Mouse (Mus musculus): ENCODE results near the gene Sema3b.

GRCm38 (mm10) chr9:107608741-107609432 is at the start of gene Sema3b:
- no peak for TF ChIP-seq CTCF (IDR thresholded peaks at IDR 0.05; ENCODE audit: extremely low read depth, insufficient read length, insufficient replicate concordance, low read depth, low read length)
- no peak; the same call in 1 of the 2 replicates for TF ChIP-seq POLR2A (IDR thresholded peaks at IDR 0.05; ENCODE audit: low read depth, low read length)
